Mouse (Mus musculus): ENCODE data around the gene Mta2.

DNA sequence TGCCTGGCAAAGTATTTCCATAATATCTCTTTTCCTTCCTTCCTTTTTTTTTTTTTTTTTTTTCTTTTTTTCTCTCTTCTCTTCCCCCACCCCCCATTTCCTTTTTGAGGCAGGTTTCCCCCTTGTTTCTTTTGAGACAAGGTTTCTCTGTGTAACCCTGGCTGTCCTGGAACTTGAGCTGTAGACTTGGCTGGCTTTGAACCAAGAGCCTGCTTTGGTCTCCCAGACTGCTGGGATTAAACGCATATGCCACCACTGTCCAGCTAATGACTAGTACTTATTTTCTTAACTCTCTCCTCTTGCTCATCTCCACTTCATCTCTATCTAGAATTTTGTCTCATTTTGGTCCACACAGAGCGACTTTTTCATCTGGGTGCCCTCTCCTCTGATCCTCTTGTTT is 1.4 kb downstream of the Mta2 start:
- no peak for TF ChIP-seq CTCF (IDR thresholded peaks at IDR 0.05; ENCODE audit: control insufficient read depth, insufficient read depth, insufficient replicate concordance, low read depth, low read length)
- no peak for TF ChIP-seq POLR2A (IDR thresholded peaks at IDR 0.05; ENCODE audit: control insufficient read depth, low read depth, low read length)
